Mouse (Mus musculus) CH12.LX (cell line): ENCODE measurements around the gene Lmod3. TPM values are rescaled to one million over a fixed set of nuclear protein-coding genes. Genes with fewer than 3 reads are reported as not detected.

ENCODE experiments used
- DNase-seq: peaks from one replicate; pipeline ENCODE4 v3.0.0-alpha.2; 2013; ENCODE audit errors: extremely low read depth
- H3K27ac ChIP-seq: 2 replicates; pipeline ENCODE4 v1.5.1; 2012; ENCODE audit warnings: low read depth, mild to moderate bottlenecking, control low read depth, moderate library complexity; ENCODE audit not compliant: insufficient read depth
- H3K27me3 ChIP-seq: replicated peaks from 2 replicates; pipeline ENCODE3; 2012; ENCODE audit warnings: inconsistent platforms
- H3K36me3 ChIP-seq, 2 experiments: replicated peaks in 1 of 2; 2 replicates each; pipeline versions ENCODE3 to v1.6.1; 2012; ENCODE audit warnings: inconsistent platforms in 1 of 2, low read length in 1 of 2, mild to moderate bottlenecking in 1 of 2, mixed read lengths in 1 of 2, moderate library complexity in 1 of 2; ENCODE audit not compliant: control insufficient read depth in 1 of 2, insufficient read depth in 1 of 2
- H3K4me1 ChIP-seq, 2 experiments: 2 replicates each; pipeline ENCODE4 v1.6.1; 2012; ENCODE audit warnings: inconsistent platforms in 1 of 2, moderate library complexity in 1 of 2; ENCODE audit not compliant: insufficient read depth in 2 of 2, control insufficient read depth in 1 of 2
- H3K4me2 ChIP-seq: 2 replicates; pipeline ENCODE4 v1.6.1; 2012; ENCODE audit warnings: low read depth, mild to moderate bottlenecking, control low read depth; ENCODE audit not compliant: poor library complexity, insufficient read depth, severe bottlenecking
- H3K4me3 ChIP-seq, 3 experiments: fragments of 150-350 bp in 1 of 3; sonication (generic) in 1 of 3; replicated peaks in 1 of 3; 2 replicates each; pipeline versions ENCODE3 to v1.5.1; 2011 to 2012; ENCODE audit warnings: low read depth in 2 of 3, low read length in 2 of 3, mild to moderate bottlenecking in 2 of 3, moderate library complexity in 2 of 3, control low read depth in 1 of 3, improper control_type of control experiment in 1 of 3, inconsistent platforms in 1 of 3, mixed read lengths in 1 of 3; ENCODE audit not compliant: poor library complexity in 1 of 3
- H3K79me2 ChIP-seq: replicated peaks from 2 replicates; pipeline ENCODE4 v1.6.1; 2012; ENCODE audit warnings: mild to moderate bottlenecking, moderate library complexity; ENCODE audit not compliant: control insufficient read depth, poor library complexity, insufficient read depth, severe bottlenecking; ENCODE audit errors: extremely low read depth
- H3K9ac ChIP-seq: 2 replicates; pipeline ENCODE4 v1.6.1; 2012; ENCODE audit warnings: low read depth, mild to moderate bottlenecking, control low read depth, moderate library complexity; ENCODE audit not compliant: insufficient read depth
- H3K9me3 ChIP-seq: replicated peaks from 2 replicates; pipeline ENCODE3; 2012; ENCODE audit warnings: low read length, inconsistent platforms, mixed read lengths
- CTCF ChIP-seq, 2 experiments: IDR thresholded peaks in 1 of 2; conservative IDR thresholded peaks in 1 of 2; 2 replicates each; pipeline ENCODE4 v1.5.1; 2011 to 2012; ENCODE audit warnings: low read depth in 2 of 2, low read length in 2 of 2, improper control_type of control experiment in 1 of 2, inconsistent platforms in 1 of 2, mild to moderate bottlenecking in 1 of 2, moderate library complexity in 1 of 2
- HCFC1 ChIP-seq: IDR thresholded peaks from 2 replicates; pipeline ENCODE4 v1.6.1; 2012; ENCODE audit warnings: low read depth, mild to moderate bottlenecking, inconsistent platforms, low read length, improper control_type of control experiment
- IRF4 ChIP-seq: IDR thresholded peaks from 2 replicates; pipeline ENCODE4 v1.6.1; 2014; ENCODE audit warnings: low read depth, mild to moderate bottlenecking, inconsistent platforms, low read length, improper control_type of control experiment
- JUN ChIP-seq: IDR thresholded peaks from 2 replicates; pipeline ENCODE4 v1.6.1; 2011; ENCODE audit warnings: low read depth, mild to moderate bottlenecking, low read length, improper control_type of control experiment, moderate library complexity; ENCODE audit not compliant: insufficient read depth
- MAFK ChIP-seq: IDR thresholded peaks from 2 replicates; pipeline ENCODE4 v1.6.1; 2011; ENCODE audit warnings: low read length, improper control_type of control experiment; ENCODE audit not compliant: insufficient replicate concordance
- MYC ChIP-seq: IDR thresholded peaks from 2 replicates; pipeline ENCODE4 v1.6.1; 2011; ENCODE audit warnings: low read depth, mild to moderate bottlenecking, improper control_type of control experiment, low read length
- NELFE ChIP-seq: IDR thresholded peaks from 2 replicates; pipeline ENCODE4 v1.6.1; 2011; ENCODE audit warnings: low read depth, low read length, improper control_type of control experiment
- NRF1 ChIP-seq: IDR thresholded peaks from 2 replicates; pipeline ENCODE4 v1.6.1; 2014; ENCODE audit warnings: low read depth, mild to moderate bottlenecking, inconsistent platforms, low read length, improper control_type of control experiment, moderate library complexity
- POLR2AphosphoS2 ChIP-seq: IDR thresholded peaks from 2 replicates; pipeline ENCODE4 v1.6.1; 2011; ENCODE audit warnings: low read depth, low read length, improper control_type of control experiment
- RAD21 ChIP-seq: IDR thresholded peaks from 2 replicates; pipeline ENCODE4 v1.6.1; 2011; ENCODE audit warnings: low read depth, mild to moderate bottlenecking, low read length, improper control_type of control experiment, moderate library complexity
- SIN3A ChIP-seq: IDR thresholded peaks from 2 replicates; pipeline ENCODE4 v1.6.1; 2012; ENCODE audit warnings: low read length, improper control_type of control experiment, inconsistent platforms
- TBP ChIP-seq: conservative IDR thresholded peaks from 2 replicates; pipeline ENCODE4 v1.6.1; 2011; ENCODE audit warnings: low read depth, low read length, improper control_type of control experiment
- TCF12 ChIP-seq: IDR thresholded peaks from 2 replicates; pipeline ENCODE4 v1.6.1; 2014; ENCODE audit warnings: low read depth, mild to moderate bottlenecking, inconsistent platforms, low read length, improper control_type of control experiment
- UBTF ChIP-seq: IDR thresholded peaks from 2 replicates; pipeline ENCODE4 v1.6.1; 2012; ENCODE audit warnings: low read depth, mild to moderate bottlenecking, inconsistent platforms, low read length, improper control_type of control experiment, moderate library complexity
- USF1 ChIP-seq: IDR thresholded peaks from 2 replicates; pipeline ENCODE4 v1.6.1; 2014; ENCODE audit warnings: low read depth, mild to moderate bottlenecking, inconsistent platforms, low read length, improper control_type of control experiment
- USF2 ChIP-seq: conservative IDR thresholded peaks from 2 replicates; pipeline ENCODE4 v1.6.1; 2011; ENCODE audit warnings: low read depth, low read length, improper control_type of control experiment
- ZKSCAN1 ChIP-seq: IDR thresholded peaks from 2 replicates; pipeline ENCODE4 v1.6.1; 2012; ENCODE audit warnings: low read depth, inconsistent platforms, low read length, improper control_type of control experiment, borderline replicate concordance
- ZMIZ1 ChIP-seq: IDR thresholded peaks from 2 replicates; pipeline ENCODE4 v1.6.1; 2012; ENCODE audit warnings: low read depth, mild to moderate bottlenecking, inconsistent platforms, low read length, improper control_type of control experiment
- ZNF384 ChIP-seq: IDR thresholded peaks from 2 replicates; pipeline ENCODE4 v1.6.1; 2012; ENCODE audit warnings: low read depth, low read length, improper control_type of control experiment, inconsistent platforms
- dilution Hi-C: fragments of 300-500 bp; cut with MboI; formaldehyde crosslinking; loops from 2 replicates; pipeline ENCODE4 v1.14.3; 2020; ENCODE audit warnings: low sequenced_read_pairs; ENCODE audit not compliant: extremely low pct_unique_long_range_greater_than_20kb, extremely low pct_ligation_motif_present
- in situ Hi-C: fragments of 300-500 bp; cut with MboI; formaldehyde crosslinking; loops from 3 replicates; pipeline ENCODE4 v1.14.3; 2019; ENCODE audit warnings: low sequenced_read_pairs, low pct_ligation_motif_present, low pct_unique_long_range_greater_than_20kb, mixed read lengths
- polyA plus RNA-seq: library from polyadenylated mRNA; unstranded; fragments of >175 nt; gene quantifications from 2 replicates; pipeline ENCODE4 v1.2.1, GENCODE M21; 2012; ENCODE audit warnings: low read depth; ENCODE audit not compliant: insufficient read length
- total RNA-seq, 2 experiments: library from RNA; depleted of rRNA; stranded (reverse); fragments of 300-350 nt in 1 of 2; fragments of >200 nt in 1 of 2; gene quantifications; 2 replicates each; pipeline ENCODE4 v1.2.3; 2012 to 2014

Gene Lmod3
- total RNA-seq (2012; rRNA removed), result not detected in 2 replicates
- total RNA-seq (2014; rRNA removed), result not detected in 2 replicates
- polyA plus RNA-seq, result not detected in 2 replicates

- Histone ChIP-seq H3K36me3 (no peaks in the 10 kb centered on the region), H3K4me1 (0 out of 4 replicates have a peak, but pooled peaks cover 0 to 7% of the 10 kb centered on the region in 2 experiments), H3K4me3 (no peak within 1 kb of the TSS), H3K79me2 (no peaks in the 10 kb centered on the region), H3K4me2 (no peak within 1 kb of the TSS), H3K9ac (no peak within 1 kb of the TSS), H3K27ac (no peak within 1 kb of the TSS), H3K9me3 (no peaks in the 10 kb centered on the region), H3K27me3 (no peaks in the 10 kb centered on the region)
- no peak for DNase-seq
- TF ChIP-seq USF1, result no peak
- no peak for TF ChIP-seq NRF1
- no peak for TF ChIP-seq HCFC1
- TF ChIP-seq SIN3A, result no peak
- TF ChIP-seq TBP, result no peak
- TF ChIP-seq USF2, result no peak
- no peak for TF ChIP-seq UBTF
- no peak for TF ChIP-seq RAD21
- TF ChIP-seq CTCF (conservative IDR thresholded peaks at IDR 0.05 in 1 of 2, IDR thresholded peaks at IDR 0.05 in 1 of 2; ENCODE audit: low read depth in 2 of 2, low read length in 2 of 2), result no peak
- no peak for TF ChIP-seq ZKSCAN1
- no peak for TF ChIP-seq MAFK
- TF ChIP-seq IRF4, result no peak
- no peak for TF ChIP-seq MYC
- TF ChIP-seq POLR2AphosphoS2, result no peak
- no peak for TF ChIP-seq ZNF384
- no peak for TF ChIP-seq JUN
- no peak for TF ChIP-seq TCF12
- in situ Hi-C loops (loop anchor here (25.0 kb wide), 1 partner anchor 485 kb away; no protein-coding TSS in a partner anchor), dilution Hi-C loops (no loop called here)
These were observed at the start of gene Lmod3 for GRCm38 (mm10) chr6:97252711-97253221. Lmod3 (minus strand) TSS chr6:97252759.

- no peaks in the 10 kb centered on the region for H3K27me3 ChIP-seq
- no peak overlapping the region for H3K9ac ChIP-seq
- no peak overlapping the region for H3K4me3 ChIP-seq
- in situ Hi-C loops, result no loop called here
- dilution Hi-C loops, result no loop called here
- no peaks in the 10 kb centered on the region for H3K79me2 ChIP-seq
- H3K9me3 ChIP-seq, result no peaks in the 10 kb centered on the region
- H3K36me3 ChIP-seq, result no peaks in the 10 kb centered on the region
- H3K27ac ChIP-seq, result no peak overlapping the region
- TF ChIP-seq TCF12 (no peak), JUN (no peak), NELFE (no peak), SIN3A (no peak), HCFC1 (no peak), TBP (no peak), ZMIZ1 (no peak)
- H3K4me1 ChIP-seq, result peaks cover 0 to 17% of the 10 kb centered on the region in 2 experiments; a peak in 2 of 4 replicates
- no peak overlapping the region for H3K4me2 ChIP-seq
- DNase-seq, result no peak
These were observed 49.7 kb upstream of the Lmod3 start for GRCm38 (mm10) chr6:97302303-97302702.
